Mouse (Mus musculus) embryonic fibroblast, embryonic 13.5 days (primary cell): ENCODE measurements around the gene Ssr2.

Experiments
- CTCF ChIP-seq: IDR thresholded peaks from 2 replicates; pipeline ENCODE4 v1.5.1; 2011; ENCODE audit warnings: mild to moderate bottlenecking, control low read depth, low read length, moderate library complexity, borderline replicate concordance; ENCODE audit not compliant: insufficient read depth
- POLR2A ChIP-seq: IDR thresholded peaks from 2 replicates; pipeline ENCODE4 v1.6.1; 2011; ENCODE audit warnings: low read depth, mild to moderate bottlenecking, control low read depth, low read length, moderate library complexity

DNA sequence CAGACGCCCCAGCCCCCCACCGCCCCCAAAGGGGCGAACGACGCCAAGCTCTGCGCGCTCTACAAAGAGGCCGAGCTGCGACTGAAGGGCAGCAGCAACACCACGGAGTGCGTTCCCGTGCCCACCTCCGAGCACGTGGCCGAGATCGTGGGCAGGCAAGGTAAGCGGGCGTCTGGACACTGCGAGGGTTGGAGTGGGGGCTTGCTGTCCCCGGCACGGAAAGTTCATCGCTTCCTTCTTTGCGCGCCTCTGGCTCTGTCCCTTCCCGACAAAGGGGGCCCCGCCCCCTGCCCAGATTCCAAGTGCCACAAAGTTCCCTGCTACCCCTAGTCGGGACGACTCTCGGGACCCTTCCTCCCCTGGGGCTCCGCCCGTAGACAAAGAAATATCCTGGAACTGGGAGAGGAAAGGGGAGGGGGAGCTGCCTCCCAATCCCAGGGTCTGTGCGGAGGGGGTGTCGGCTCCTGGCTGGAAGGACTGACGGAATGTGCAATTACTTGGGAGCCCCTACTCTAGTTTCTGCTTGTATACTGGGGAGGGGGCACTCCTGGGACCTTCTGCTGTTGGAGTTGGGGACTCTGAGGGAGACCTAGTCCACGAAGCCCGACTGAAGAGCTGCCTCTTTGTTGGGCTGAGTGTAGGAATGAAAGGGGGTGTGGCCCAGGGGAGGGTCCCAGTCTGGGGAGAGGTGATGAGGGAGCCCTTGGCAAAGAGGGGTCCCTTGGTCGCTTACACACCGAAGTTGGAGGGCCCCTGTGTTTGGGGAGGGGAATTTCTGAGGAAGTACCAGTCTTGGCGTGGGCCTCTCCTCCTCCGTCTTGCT is 42.8 kb upstream of the Ssr2 start:
- TF ChIP-seq CTCF (no peak), POLR2A (peak; percentile 59)
